In the genomic region with DNA sequence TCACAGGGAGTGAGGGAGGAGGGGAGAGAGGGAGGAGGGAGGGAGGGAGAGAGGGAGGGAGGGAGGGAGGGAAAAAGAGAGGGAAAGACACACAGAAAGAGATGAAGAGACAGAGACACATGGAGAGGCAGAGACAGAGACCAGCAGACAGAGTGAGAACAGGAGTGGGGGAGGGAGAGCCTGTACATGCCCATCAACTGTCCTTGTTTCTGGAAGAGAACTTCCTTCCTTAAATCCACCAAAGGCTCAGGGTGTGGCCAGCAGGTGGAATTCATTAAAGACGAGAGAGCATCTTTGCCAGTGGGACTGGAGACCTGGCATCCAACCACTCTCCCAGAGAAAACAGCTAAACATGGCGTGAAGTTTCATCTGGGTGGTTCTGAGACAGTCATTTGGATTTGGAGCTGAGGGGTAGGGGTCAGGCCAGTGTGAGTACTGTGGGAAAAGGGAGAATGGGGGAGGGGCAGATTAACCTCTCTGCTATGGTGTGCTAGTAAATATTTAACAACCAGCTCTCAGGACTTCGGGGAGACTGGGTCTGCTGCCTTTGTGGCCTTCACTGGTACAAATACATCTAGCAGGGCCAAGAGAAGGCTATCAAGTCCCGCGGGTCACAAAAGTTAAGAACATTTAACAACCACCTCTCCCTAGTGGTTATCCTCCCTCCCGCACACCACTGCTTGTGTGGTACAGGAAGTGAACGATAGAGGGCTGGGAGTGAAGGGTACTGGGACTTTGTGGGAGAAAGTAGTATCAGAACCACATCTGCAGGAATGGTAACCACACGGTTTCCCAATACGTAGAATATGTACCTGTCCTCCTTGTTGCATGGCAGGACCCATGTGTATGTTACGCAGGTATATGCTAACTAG, we compare ENCODE assay signal across 22 mouse cellular contexts.
DNase-seq lines count a peak whose midpoint lies in the region; ATAC-seq and TF ChIP-seq lines count a peak whose summit lies in the region.
"Had no signal": no experiment of that assay in that cellular context is flagged by ENCODE, and none has a peak within 500 bp of the region (broad histone marks: within the 10 kb centered on the region; RNA-seq: fewer than 3 reads in every experiment).

No protein-coding gene starts in this region.

- H3K27ac ChIP-seq in liver, embryonic 12.5 days: no peak overlapping the region
- no peak overlapping the region for H3K27ac ChIP-seq in midbrain, embryonic 11.5 days (ENCODE audit: low read depth, low read length)
- H3K27ac ChIP-seq: forebrain, embryonic 13.5 days; heart, embryonic 13.5 days; liver, embryonic 15.5 days; neural tube, embryonic 13.5 days had no signal

- POLR2A ChIA-PET in Patski (lab: Charles Lee): no interaction called here

- 57% methylated on average over 10 of the region's 10 CpGs for WGBS in liver, embryonic 12.5 days (ENCODE audit: insufficient replicate concordance)
- 83% methylated on average over 10 of the region's 10 CpGs for WGBS in midbrain, embryonic 11.5 days

- H3K9me3 ChIP-seq in liver, embryonic 12.5 days (replicated peaks): no peaks in the 10 kb centered on the region
- H3K9me3 ChIP-seq in midbrain, embryonic 11.5 days (ENCODE audit: control insufficient read depth, low read length): no peaks in the 10 kb centered on the region
- H3K9me3 ChIP-seq: forebrain, embryonic 13.5 days; heart, embryonic 13.5 days; liver, embryonic 15.5 days; neural tube, embryonic 13.5 days had no signal

- H3K36me3 ChIP-seq in liver, embryonic 12.5 days: no peaks in the 10 kb centered on the region
- H3K36me3 ChIP-seq in midbrain, embryonic 11.5 days (ENCODE audit: control insufficient read depth, insufficient read depth, low read length): no peaks in the 10 kb centered on the region
- H3K36me3 ChIP-seq: G1E; heart, embryonic 13.5 days; liver, embryonic 15.5 days; neural tube, embryonic 13.5 days had no signal

- CTCF ChIA-PET in Patski (lab: Charles Lee): no interaction called here

- H3K4me3 ChIP-seq in liver, embryonic 12.5 days: no peak overlapping the region
- H3K4me3 ChIP-seq in midbrain, embryonic 11.5 days (ENCODE audit: low read depth, low read length): no peak overlapping the region
- H3K4me3 ChIP-seq: forebrain, embryonic 13.5 days; heart, embryonic 13.5 days; liver, embryonic 15.5 days; myocyte; neural tube, embryonic 13.5 days had no signal

- TF ChIP-seq CTCF in Patski (IDR thresholded peaks at IDR 0.05): no peak

- in situ Hi-C loops in Patski (cut with MboI; ENCODE audit: low pct_unique_long_range_greater_than_20kb): no loop called here

- ATAC-seq in Patski: peak; percentile 17
- ATAC-seq in liver, embryonic 12.5 days: peak; percentile 68
- no peak for ATAC-seq in midbrain, embryonic 11.5 days (ENCODE audit: low FRiP score)
- ATAC-seq: forebrain, embryonic 13.5 days; midbrain, embryonic 16.5 days had no signal

- no peak overlapping the region for H3K4me2 ChIP-seq in liver, embryonic 12.5 days
- no peak overlapping the region for H3K4me2 ChIP-seq in midbrain, embryonic 11.5 days
- H3K4me2 ChIP-seq: forebrain, embryonic 13.5 days; heart, embryonic 13.5 days; liver, embryonic 15.5 days; neural tube, embryonic 13.5 days had no signal

- H3K27me3 ChIP-seq in Patski: no peaks in the 10 kb centered on the region
- no peaks in the 10 kb centered on the region for H3K27me3 ChIP-seq in liver, embryonic 12.5 days (replicated peaks)
- H3K27me3 ChIP-seq in midbrain, embryonic 11.5 days (ENCODE audit: control insufficient read depth, insufficient read depth, low read length): no peaks in the 10 kb centered on the region
- H3K27me3 ChIP-seq: CH12.LX; forebrain, embryonic 13.5 days; heart, embryonic 13.5 days; liver, embryonic 15.5 days; neural tube, embryonic 13.5 days had no signal

- no peaks in the 10 kb centered on the region for H3K4me1 ChIP-seq in liver, embryonic 12.5 days
- H3K4me1 ChIP-seq in midbrain, embryonic 11.5 days (ENCODE audit: control insufficient read depth, insufficient read depth, low read length): no peaks in the 10 kb centered on the region
- H3K4me1 ChIP-seq: forebrain, embryonic 13.5 days; heart, embryonic 13.5 days; liver, embryonic 15.5 days; neural tube, embryonic 13.5 days had no signal

- H3K9ac ChIP-seq in liver, embryonic 12.5 days: no peak overlapping the region
- H3K9ac ChIP-seq in midbrain, embryonic 11.5 days (ENCODE audit: low read length): no peak overlapping the region
- H3K9ac ChIP-seq: forebrain, embryonic 13.5 days; heart, embryonic 13.5 days; liver, embryonic 15.5 days; neural tube, embryonic 13.5 days had no signal

- DNase-seq in Patski (ENCODE audit: low read depth, low spot score): no peak
- DNase-seq in kidney, adult 9 months: peak; percentile 29
- DNase-seq in kidney, postnatal 14 days: peak; percentile 52
- no peak for DNase-seq in adrenal gland, adult 18-20 months (ENCODE audit: low spot score in 2 of 2)
- DNase-seq in midbrain, embryonic 11.5 days (ENCODE audit: low spot score, missing footprints): no peak
- no peak for DNase-seq in adrenal gland, adult 8-10 months
- DNase-seq: adrenal gland, postnatal 10 days; B cell, adult 2 months; cerebellum, adult 2 months; heart, postnatal 14 days; layer of hippocampus, adult 9-11 months; left cerebral cortex, postnatal 4 days; lung, postnatal 4 days had no signal

Comparison
In these comparisons a context has a peak if more than half of its experiments do, and no peak if none do; other contexts are left out.
1. DNase-seq: peak in kidney, adult 9 months (single experiment) and kidney, postnatal 14 days (single experiment); none in Patski (single experiment), adrenal gland, adult 18-20 months (0 of 2), midbrain, embryonic 11.5 days (single experiment) and adrenal gland, adult 8-10 months (single experiment).